Mouse (Mus musculus) embryonic facial prominence, embryonic 15.5 days (tissue): ENCODE results near the gene Chrm5. TPM values are rescaled to one million over a fixed set of nuclear protein-coding genes. Genes with fewer than 3 reads are reported as not detected.
A peak's percentile ranks its signal among the peaks of the same experiment; 100 is the strongest.
"Not testable (repeated sequence)": the region's sequence is repeated elsewhere in the genome, so short reads cannot be mapped to it uniquely, and the experiment has no call there.

Experiments used
- ATAC-seq: fragments of 200-750 bp; cut with Nextera tagmentation; 2 replicates; pipeline ENCODE4 v1.8.0; 2017; ENCODE audit warnings: low read depth, moderate TSS enrichment; ENCODE audit not compliant: insufficient number of reproducible peaks, low FRiP score, low TSS enrichment
- H3K27ac ChIP-seq: fragments of 300-500 bp; sonication (generic); replicated peaks from 2 replicates; pipeline ENCODE4 v1.5.1; 2015; ENCODE audit warnings: mild to moderate bottlenecking, inconsistent platforms
- H3K27me3 ChIP-seq: fragments of 300-500 bp; sonication (generic); 2 replicates; pipeline ENCODE4 v1.6.1; 2015; ENCODE audit warnings: inconsistent platforms
- H3K36me3 ChIP-seq: fragments of 300-500 bp; sonication (generic); 2 replicates; pipeline ENCODE4 v1.6.1; 2015; ENCODE audit warnings: mild to moderate bottlenecking, inconsistent platforms
- H3K4me1 ChIP-seq: fragments of 300-500 bp; sonication (generic); 2 replicates; pipeline ENCODE4 v1.6.1; 2015; ENCODE audit warnings: inconsistent platforms
- H3K4me2 ChIP-seq: fragments of 300-500 bp; sonication (generic); replicated peaks from 2 replicates; pipeline ENCODE4 v1.6.1; 2015; ENCODE audit warnings: mild to moderate bottlenecking, inconsistent platforms
- H3K4me3 ChIP-seq: fragments of 300-500 bp; sonication (generic); replicated peaks from 2 replicates; pipeline ENCODE4 v1.5.1; 2015; ENCODE audit warnings: mild to moderate bottlenecking, inconsistent platforms
- H3K9ac ChIP-seq: fragments of 300-500 bp; sonication (generic); 2 replicates; pipeline ENCODE4 v1.6.1; 2015; ENCODE audit warnings: inconsistent platforms
- H3K9me3 ChIP-seq: fragments of 300-500 bp; sonication (generic); replicated peaks from 2 replicates; pipeline ENCODE4 v1.6.1; 2016; ENCODE audit warnings: inconsistent platforms
- WGBS: fragments of 180-500 bp; shearing (Covaris S2); methylation state at CpG from one replicate; pipeline ENCODE4 v1.1.7; 2015; 5-methylcytosine and 5-hydroxymethylcytosine counted together
- polyA plus RNA-seq: library from polyadenylated mRNA; unstranded; fragments of >200 nt; fragmentation: Nextera tagmentation; extraction: Ambion mirVana; gene quantifications from 2 replicates; pipeline ENCODE4 v1.2.1, GENCODE M21; 2015

Chrm5 gene
- polyA plus RNA-seq, 1 experiment from 2014 or later, result not detected

GRCm38 (mm10) chr2:112448510-112449059 is 32.0 kb downstream of the Chrm5 start:
- Histone ChIP-seq H3K27ac (no peak overlapping the region), H3K4me1 (no peaks in the 10 kb centered on the region), H3K27me3 (no peaks in the 10 kb centered on the region), H3K36me3 (no peaks in the 10 kb centered on the region), H3K4me3 (no peak overlapping the region), H3K9me3 (no peaks in the 10 kb centered on the region), H3K4me2 (no peak overlapping the region), H3K9ac (no peak overlapping the region)
- no peak for ATAC-seq

- H3K27ac ChIP-seq, ATAC-seq, H3K9ac ChIP-seq, H3K36me3 ChIP-seq, H3K9me3 ChIP-seq, H3K27me3 ChIP-seq, H3K4me1 ChIP-seq, H3K4me3 ChIP-seq, H3K4me2 ChIP-seq: not testable (repeated sequence)
- WGBS, result 71% methylated on average over 4 of the region's 4 CpGs
Measured at GRCm38 (mm10) chr2:112448046-112448445, 32.5 kb downstream of the Chrm5 start.

DNA sequence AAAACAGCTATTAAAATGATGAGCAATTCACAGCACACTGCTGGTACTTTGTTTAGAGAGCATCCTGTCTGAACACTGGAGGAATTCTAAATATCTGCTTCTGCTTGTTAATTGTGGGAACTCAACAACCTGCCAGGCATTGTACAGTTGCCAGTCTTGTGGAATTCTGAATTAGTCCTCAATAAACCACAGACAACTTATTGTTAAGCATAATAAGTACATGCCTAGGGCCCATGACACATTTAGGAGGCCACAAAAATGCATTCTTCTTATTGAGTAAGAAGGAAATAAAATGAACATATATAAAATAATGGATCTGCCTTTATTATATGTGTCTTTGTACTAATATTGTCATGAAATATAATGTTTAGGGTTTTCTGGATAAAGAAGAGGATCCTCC is 35.1 kb downstream of the Chrm5 start:
- Histone ChIP-seq H3K9me3 (no peaks in the 10 kb centered on the region), H3K4me2 (no peak overlapping the region), H3K4me3 (no peak overlapping the region), H3K9ac (no peak overlapping the region), H3K4me1 (no peaks in the 10 kb centered on the region), H3K27ac (no peak overlapping the region), H3K27me3 (no peaks in the 10 kb centered on the region), H3K36me3 (no peaks in the 10 kb centered on the region)
- ATAC-seq, result no peak

- H3K4me2 ChIP-seq, result no peak overlapping the region
- H3K27ac ChIP-seq, result no peak overlapping the region
- 46% methylated on average over 2 of the region's 2 CpGs for WGBS
- H3K9ac ChIP-seq, result no peak overlapping the region
- H3K4me3 ChIP-seq, result no peak overlapping the region
- no peaks in the 10 kb centered on the region for H3K4me1 ChIP-seq
- H3K27me3 ChIP-seq, result no peaks in the 10 kb centered on the region
- H3K9me3 ChIP-seq, result no peaks in the 10 kb centered on the region
- no peak; the same call in 1 of the 2 replicates for ATAC-seq
- no peaks in the 10 kb centered on the region for H3K36me3 ChIP-seq
Measured at GRCm38 (mm10) chr2:112443491-112443890, 37.1 kb downstream of the Chrm5 start.

DNA sequence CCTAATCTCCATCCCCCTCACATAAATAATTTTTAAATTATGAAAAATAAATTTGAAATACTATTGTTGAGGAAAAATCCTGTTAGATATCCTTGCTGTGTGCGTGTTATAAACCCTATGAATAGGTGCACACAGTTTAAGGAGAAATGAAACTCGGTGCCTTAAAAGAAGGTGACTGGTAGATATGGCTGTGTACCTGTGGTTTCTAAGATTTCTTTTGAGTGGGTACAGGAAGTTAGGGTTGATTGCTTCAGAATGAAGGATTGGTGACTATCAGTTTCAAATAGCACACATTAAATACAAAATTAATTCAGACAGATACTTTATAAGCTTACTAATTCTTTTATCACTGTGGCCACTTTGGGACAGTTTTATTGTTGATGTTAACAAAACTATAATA is 43.0 kb downstream of the Chrm5 start:
- WGBS, result 85% methylated on average over 2 of the region's 2 CpGs
- no peak overlapping the region for H3K9ac ChIP-seq
- no peaks in the 10 kb centered on the region for H3K4me1 ChIP-seq
- H3K27ac ChIP-seq, result no peak overlapping the region
- no peak overlapping the region for H3K4me2 ChIP-seq
- H3K36me3 ChIP-seq, result no peaks in the 10 kb centered on the region
- H3K9me3 ChIP-seq, result no peaks in the 10 kb centered on the region
- no peak for ATAC-seq
- H3K4me3 ChIP-seq, result no peak overlapping the region
- H3K27me3 ChIP-seq, result no peaks in the 10 kb centered on the region

- no peaks in the 10 kb centered on the region for H3K4me1 ChIP-seq
- no peaks in the 10 kb centered on the region for H3K9me3 ChIP-seq
- no peaks in the 10 kb centered on the region for H3K27me3 ChIP-seq
- H3K9ac ChIP-seq, result no peak overlapping the region
- H3K36me3 ChIP-seq, result no peaks in the 10 kb centered on the region
- 74% methylated on average over 4 of the region's 4 CpGs for WGBS
- no peak for ATAC-seq
- H3K4me2 ChIP-seq, result no peak overlapping the region
- H3K4me3 ChIP-seq, result no peak overlapping the region
- H3K27ac ChIP-seq, result no peak overlapping the region
Measured at GRCm38 (mm10) chr2:112436292-112436691, 44.3 kb downstream of the Chrm5 start.

GRCm38 (mm10) chr2:112433359-112433758 is 47.2 kb downstream of the Chrm5 start:
- ATAC-seq, result no peak
- Histone ChIP-seq H3K27me3 (no peaks in the 10 kb centered on the region), H3K9me3 (no peaks in the 10 kb centered on the region), H3K9ac (no peak overlapping the region), H3K36me3 (no peaks in the 10 kb centered on the region), H3K27ac (no peak overlapping the region), H3K4me3 (no peak overlapping the region), H3K4me2 (no peak overlapping the region), H3K4me1 (no peaks in the 10 kb centered on the region)
- WGBS, result 53% methylated on average over 2 of the region's 2 CpGs

DNA sequence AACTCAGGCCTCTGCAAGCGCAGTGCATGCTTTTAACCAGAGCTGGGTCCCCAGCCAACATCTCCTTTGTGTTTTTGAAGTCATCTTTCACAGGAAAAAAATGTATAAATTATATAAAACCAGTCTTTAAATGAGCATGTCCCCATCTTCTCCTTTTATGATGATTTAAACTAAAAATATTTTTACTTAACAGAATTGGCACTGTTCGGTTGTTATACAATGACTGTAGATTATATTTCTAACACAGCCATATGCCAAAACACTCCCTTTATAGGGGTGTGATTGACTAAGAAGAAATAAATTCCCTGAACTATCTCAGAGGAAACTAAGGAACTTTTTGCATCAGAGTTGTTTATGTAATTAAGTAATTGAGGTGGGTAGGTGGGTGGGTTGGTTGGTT is 48.0 kb downstream of the Chrm5 start:
- 94% methylated on average over 2 of the region's 2 CpGs for WGBS
- no peaks in the 10 kb centered on the region for H3K27me3 ChIP-seq
- no peak overlapping the region for H3K9ac ChIP-seq
- no peak overlapping the region for H3K4me3 ChIP-seq
- H3K4me2 ChIP-seq, result no peak overlapping the region
- no peak overlapping the region for H3K27ac ChIP-seq
- ATAC-seq, result no peak
- H3K36me3 ChIP-seq, result no peaks in the 10 kb centered on the region
- no peaks in the 10 kb centered on the region for H3K9me3 ChIP-seq
- no peaks in the 10 kb centered on the region for H3K4me1 ChIP-seq

GRCm38 (mm10) chr2:112430403-112430802 is 50.2 kb downstream of the Chrm5 start:
- no peaks in the 10 kb centered on the region for H3K27me3 ChIP-seq
- no peak overlapping the region for H3K9ac ChIP-seq
- no peaks in the 10 kb centered on the region for H3K4me1 ChIP-seq
- no peak overlapping the region for H3K4me3 ChIP-seq
- H3K36me3 ChIP-seq, result no peaks in the 10 kb centered on the region
- H3K9me3 ChIP-seq, result no peaks in the 10 kb centered on the region
- no peak overlapping the region for H3K4me2 ChIP-seq
- no peak overlapping the region for H3K27ac ChIP-seq
- peak; percentile 47; the same call in 1 of the 2 replicates for ATAC-seq
- WGBS, result 46% methylated on average over 5 of the region's 5 CpGs

GRCm38 (mm10) chr2:112429665-112430064 is 50.9 kb downstream of the Chrm5 start:
- H3K27ac ChIP-seq, result no peak overlapping the region
- WGBS, result 89% methylated on average over 4 of the region's 4 CpGs
- no peak overlapping the region for H3K4me3 ChIP-seq
- no peaks in the 10 kb centered on the region for H3K9me3 ChIP-seq
- H3K4me2 ChIP-seq, result no peak overlapping the region
- H3K9ac ChIP-seq, result no peak overlapping the region
- no peaks in the 10 kb centered on the region for H3K27me3 ChIP-seq
- H3K36me3 ChIP-seq, result no peaks in the 10 kb centered on the region
- H3K4me1 ChIP-seq, result no peaks in the 10 kb centered on the region
- no peak for ATAC-seq
